Mouse (Mus musculus): Measurements from ENCODE around the gene Tpra1. TPM values are rescaled to one million over a fixed set of nuclear protein-coding genes. Genes with fewer than 3 reads are reported as not detected.

Gene Tpra1
- polyA plus RNA-seq, 1 experiment from 2014 or later, result 49.9 TPM

GRCm38 (mm10) chr6:88873965-88874867 is 27.8 kb upstream of the Tpra1 start:
- ATAC-seq (ENCODE audit: low FRiP score), result peak; percentile 67
- peak overlapping the region; percentile 88 for H3K27ac ChIP-seq
- H3K4me1 ChIP-seq, result peaks cover 49% of the 10 kb centered on the region
- no peaks in the 10 kb centered on the region for H3K36me3 ChIP-seq (replicated peaks)
- 0 out of 2 replicates have a peak, but pooled peaks cover 4% of the 10 kb centered on the region for H3K9me3 ChIP-seq
- peak overlapping the region; percentile 92 for H3K4me3 ChIP-seq (replicated peaks)
- peaks cover 11% of the 10 kb centered on the region for H3K27me3 ChIP-seq
- H3K9ac ChIP-seq, result peak overlapping the region; percentile 96
- WGBS, result 2% methylated on average over 57 of the region's 74 CpGs
- H3K4me2 ChIP-seq, result peak overlapping the region; percentile 92

GRCm38 (mm10) chr6:88874868-88875508 is 27.1 kb upstream of the Tpra1 start, which contains the start of gene Podxl2:
Gene Podxl2, minus strand, starts transcription at chr6:88875044.
- Histone ChIP-seq H3K4me1 (peaks cover 43% of the 10 kb centered on the region), H3K4me2 (peak within 1 kb of the TSS; percentile 92), H3K27ac (peak within 1 kb of the TSS; percentile 88), H3K4me3 (replicated peaks) (peak within 1 kb of the TSS; percentile 92), H3K27me3 (peaks cover 11% of the 10 kb centered on the region), H3K36me3 (replicated peaks) (no peaks in the 10 kb centered on the region), H3K9me3 (0 out of 2 replicates have a peak, but pooled peaks cover 4% of the 10 kb centered on the region), H3K9ac (peak within 1 kb of the TSS; percentile 96)
- peak; percentile 79 for ATAC-seq (ENCODE audit: low FRiP score)
- WGBS, result 4% methylated on average over 54 of the region's 63 CpGs

- H3K4me3 ChIP-seq (replicated peaks), result no peak overlapping the region
- H3K27me3 ChIP-seq, result peaks cover 11% of the 10 kb centered on the region
- WGBS, result 67% methylated on average over 4 of the region's 4 CpGs
- H3K27ac ChIP-seq, result no peak overlapping the region
- peaks cover 15% of the 10 kb centered on the region for H3K4me1 ChIP-seq
- H3K36me3 ChIP-seq (replicated peaks), result peaks cover 35% of the 10 kb centered on the region
- H3K9me3 ChIP-seq, result 0 out of 2 replicates have a peak, but pooled peaks cover 4% of the 10 kb centered on the region
- no peak overlapping the region for H3K9ac ChIP-seq
- no peak for ATAC-seq (ENCODE audit: low FRiP score)
- no peak overlapping the region for H3K4me2 ChIP-seq
Observed at GRCm38 (mm10) chr6:88879471-88879870, 22.6 kb upstream of the Tpra1 start.

- peaks cover 54% of the 10 kb centered on the region for H3K36me3 ChIP-seq (replicated peaks)
Observed at GRCm38 (mm10) chr6:88881334-88881733, 20.7 kb upstream of the Tpra1 start.

GRCm38 (mm10) chr6:88884195-88884594 is 17.9 kb upstream of the Tpra1 start:
- Histone ChIP-seq H3K4me2 (no peak overlapping the region), H3K27ac (no peak overlapping the region), H3K36me3 (replicated peaks) (peaks cover 82% of the 10 kb centered on the region), H3K4me3 (replicated peaks) (no peak overlapping the region), H3K4me1 (peaks cover 20% of the 10 kb centered on the region), H3K9me3 (no peaks in the 10 kb centered on the region), H3K27me3 (no peaks in the 10 kb centered on the region), H3K9ac (no peak overlapping the region)
- WGBS, result 96% methylated on average over 10 of the region's 10 CpGs
- no peak for ATAC-seq (ENCODE audit: low FRiP score)

More at GRCm38 (mm10) chr6:88881334-88881733, 20.7 kb upstream of the Tpra1 start:
- Histone ChIP-seq H3K9me3 (no peaks in the 10 kb centered on the region), H3K27me3 (no peaks in the 10 kb centered on the region), H3K9ac (no peak overlapping the region), H3K4me3 (replicated peaks) (no peak overlapping the region), H3K27ac (peak overlapping the region; percentile 65), H3K4me2 (no peak overlapping the region), H3K4me1 (peaks cover 13% of the 10 kb centered on the region)
- WGBS, result 64% methylated on average over 7 of the region's 7 CpGs
- ATAC-seq (ENCODE audit: low FRiP score), result peak; percentile 55; the same call in 1 of the 2 replicates

- H3K27ac ChIP-seq, result no peak overlapping the region
- peaks cover 87% of the 10 kb centered on the region for H3K36me3 ChIP-seq (replicated peaks)
- 96% methylated on average over 17 of the region's 17 CpGs for WGBS
- H3K4me2 ChIP-seq, result no peak overlapping the region
- no peak overlapping the region for H3K4me3 ChIP-seq (replicated peaks)
- H3K27me3 ChIP-seq, result no peaks in the 10 kb centered on the region
- no peak for ATAC-seq (ENCODE audit: low FRiP score)
- H3K9ac ChIP-seq, result no peak overlapping the region
- no peaks in the 10 kb centered on the region for H3K9me3 ChIP-seq
- peaks cover 20% of the 10 kb centered on the region for H3K4me1 ChIP-seq
Observed at GRCm38 (mm10) chr6:88884690-88885089, 17.4 kb upstream of the Tpra1 start.

- Histone ChIP-seq H3K4me1 (peaks cover 17% of the 10 kb centered on the region), H3K9me3 (no peaks in the 10 kb centered on the region), H3K4me2 (no peak overlapping the region), H3K4me3 (replicated peaks) (no peak overlapping the region), H3K36me3 (replicated peaks) (peaks cover 92% of the 10 kb centered on the region), H3K27ac (0 out of 2 replicates have a peak overlapping the region, but pooled peaks have one; percentile 59), H3K9ac (no peak overlapping the region), H3K27me3 (no peaks in the 10 kb centered on the region)
- ATAC-seq (ENCODE audit: low FRiP score), result no peak
- 89% methylated on average over 12 of the region's 12 CpGs for WGBS
Observed at GRCm38 (mm10) chr6:88885644-88886416, 16.2 kb upstream of the Tpra1 start.

GRCm38 (mm10) chr6:88886417-88886967 is 15.6 kb upstream of the Tpra1 start:
- Histone ChIP-seq H3K9ac (no peak overlapping the region), H3K4me3 (replicated peaks) (no peak overlapping the region), H3K4me2 (no peak overlapping the region), H3K4me1 (peaks cover 17% of the 10 kb centered on the region), H3K36me3 (replicated peaks) (peaks cover 97% of the 10 kb centered on the region), H3K27me3 (no peaks in the 10 kb centered on the region), H3K9me3 (no peaks in the 10 kb centered on the region), H3K27ac (peak overlapping the region; percentile 53; the same call in 1 of the 2 replicates)
- peak; percentile 72 for ATAC-seq (ENCODE audit: low FRiP score)
- WGBS, result 71% methylated on average over 2 of the region's 2 CpGs

GRCm38 (mm10) chr6:88889410-88890042 is 12.5 kb upstream of the Tpra1 start:
- 93% methylated on average over 13 of the region's 13 CpGs for WGBS
- Histone ChIP-seq H3K4me2 (no peak overlapping the region), H3K4me1 (peaks cover 8% of the 10 kb centered on the region), H3K36me3 (replicated peaks) (peaks cover 99% of the 10 kb centered on the region), H3K9ac (no peak overlapping the region), H3K4me3 (replicated peaks) (no peak overlapping the region), H3K27me3 (no peaks in the 10 kb centered on the region), H3K27ac (no peak overlapping the region), H3K9me3 (no peaks in the 10 kb centered on the region)
- ATAC-seq (ENCODE audit: low FRiP score), result no peak

GRCm38 (mm10) chr6:88890832-88891231 is 11.2 kb upstream of the Tpra1 start:
- H3K36me3 ChIP-seq (replicated peaks), result peaks cover 99% of the 10 kb centered on the region
- peaks cover 13% of the 10 kb centered on the region for H3K4me1 ChIP-seq
- no peak overlapping the region for H3K27ac ChIP-seq
- ATAC-seq (ENCODE audit: low FRiP score), result no peak
- no peak overlapping the region for H3K9ac ChIP-seq
- no peaks in the 10 kb centered on the region for H3K27me3 ChIP-seq
- 89% methylated on average over 7 of the region's 7 CpGs for WGBS
- no peak overlapping the region for H3K4me2 ChIP-seq
- no peak overlapping the region for H3K4me3 ChIP-seq (replicated peaks)
- no peaks in the 10 kb centered on the region for H3K9me3 ChIP-seq

- Histone ChIP-seq H3K4me3 (replicated peaks) (no peak overlapping the region), H3K9me3 (no peaks in the 10 kb centered on the region), H3K27me3 (no peaks in the 10 kb centered on the region), H3K27ac (no peak overlapping the region), H3K36me3 (replicated peaks) (peaks cover 87% of the 10 kb centered on the region), H3K9ac (no peak overlapping the region), H3K4me1 (peaks cover 24% of the 10 kb centered on the region), H3K4me2 (no peak overlapping the region)
- WGBS, result 68% methylated on average over 5 of the region's 5 CpGs
- no peak for ATAC-seq (ENCODE audit: low FRiP score)
Observed at GRCm38 (mm10) chr6:88893559-88893958, 8.5 kb upstream of the Tpra1 start.

Data from forebrain, embryonic 12.5 days (tissue).